Mouse (Mus musculus) adrenal gland, postnatal 25 days (tissue): ENCODE results near the gene Gm44502. TPM values are rescaled to one million over a fixed set of nuclear protein-coding genes. Genes with fewer than 3 reads are reported as not detected.

Experiments
- total RNA-seq: library from RNA; stranded (reverse); gene quantifications from 2 replicates; pipeline ENCODE4 v1.2.3, GENCODE M21; 2021

Gm44502 gene
- total RNA-seq, 1 experiment from 2014 or later: not detected

Other genes starting within 250 kb of the Gm44502 start
- 121 and 144 TPM in 2 replicates for gene Plxnb2, start 248.9 kb downstream of the Gm44502 start, total RNA-seq
- gene Dennd6b, start 233.2 kb downstream of the Gm44502 start, total RNA-seq: 5.7 and 9.1 TPM in 2 replicates
- 43.3 and 45.8 TPM in 2 replicates for gene Ppp6r2, start 218.1 kb downstream of the Gm44502 start, total RNA-seq
- gene Sbf1, start 114.4 kb downstream of the Gm44502 start, total RNA-seq: 101 and 107 TPM in 2 replicates
- gene Adm2, start 107.0 kb downstream of the Gm44502 start, total RNA-seq: not detected in 2 replicates
- gene Miox, start 95.3 kb downstream of the Gm44502 start, total RNA-seq: not detected in 2 replicates
- gene Lmf2, start 74.0 kb downstream of the Gm44502 start, total RNA-seq: 40.6 and 41.6 TPM in 2 replicates
- 67.8 and 88.4 TPM in 2 replicates for gene Ncaph2, start 74.0 kb downstream of the Gm44502 start, total RNA-seq
- gene Sco2, start 55.9 kb downstream of the Gm44502 start, total RNA-seq: 26.0 and 35.6 TPM in 2 replicates
- gene Tymp, start 52.7 kb downstream of the Gm44502 start, total RNA-seq: 0.67 and 0.76 TPM in 2 replicates
- gene Odf3b, start 50.4 kb downstream of the Gm44502 start, total RNA-seq: 0.91 TPM in 1 of 2 replicates, not detected in the other
- not detected in 2 replicates for gene Klhdc7b, start 44.8 kb downstream of the Gm44502 start, total RNA-seq
- not detected in 2 replicates for gene Syce3, start 19.2 kb downstream of the Gm44502 start, total RNA-seq
- 101 and 132 TPM in 2 replicates for gene Cpt1b, start 3.8 kb downstream of the Gm44502 start, total RNA-seq
- gene C730034F03Rik, start 107 bp downstream of the Gm44502 start, total RNA-seq: 1.5 and 2.0 TPM in 2 replicates
- gene Chkb, start 212 bp upstream of the Gm44502 start, total RNA-seq: 72.8 and 73.9 TPM in 2 replicates
- gene Mapk8ip2, start 24.2 kb upstream of the Gm44502 start, total RNA-seq: 6.2 and 10.1 TPM in 2 replicates
- gene Arsa, start 47.7 kb upstream of the Gm44502 start, total RNA-seq: 21.8 and 22.2 TPM in 2 replicates
- gene Shank3, start 69.9 kb upstream of the Gm44502 start, total RNA-seq: 34.3 and 52.2 TPM in 2 replicates
- 0.46 TPM in 1 of 2 replicates, not detected in the other for gene Acr, start 138.6 kb upstream of the Gm44502 start, total RNA-seq
- gene Rabl2, start 162.2 kb upstream of the Gm44502 start, total RNA-seq: 13.2 and 16.2 TPM in 2 replicates